Mouse (Mus musculus): ENCODE results near the gene Vmn1r4.

GRCm38 (mm10) chr6:56888561-56888960 is 35.3 kb upstream of the Vmn1r4 start:
- TF ChIP-seq GATA1 (IDR thresholded peaks at IDR 0.05; ENCODE audit: borderline replicate concordance, low read length): no peak
- TF ChIP-seq CTCF (IDR thresholded peaks at IDR 0.05; ENCODE audit: low read depth, low read length): no peak
- no peak for TF ChIP-seq POLR2AphosphoS5 (IDR thresholded peaks at IDR 0.05; ENCODE audit: insufficient replicate concordance, low read depth, low read length)

All from G1E (cell line).